Mouse (Mus musculus): Measurements from ENCODE around the gene Cep41. TPM values are rescaled to one million over a fixed set of nuclear protein-coding genes. Genes with fewer than 3 reads are reported as not detected.

The Cep41 gene
- total RNA-seq, 2 experiments from 2014 or later = 6.1 to 9.6 TPM

DNA sequence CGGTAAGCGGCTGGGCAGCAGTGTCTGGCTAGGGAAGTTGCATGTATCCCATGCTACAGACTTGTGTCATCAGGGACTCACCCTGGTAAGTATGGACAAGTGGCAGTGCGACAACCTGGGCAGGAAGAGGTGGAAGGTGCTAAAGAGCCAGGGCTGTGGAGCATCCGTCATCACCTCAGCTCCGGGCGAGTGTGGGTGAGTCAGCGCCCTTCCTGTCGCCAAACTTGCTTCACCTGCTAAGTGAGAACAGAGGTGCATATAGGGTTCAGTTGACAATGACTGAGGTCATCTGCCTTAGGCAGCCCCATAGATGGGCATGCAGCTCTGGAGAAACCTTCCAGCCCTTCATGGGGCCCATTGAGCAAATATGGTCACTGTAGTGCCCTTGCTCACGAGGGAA is 68.8 kb downstream of the Cep41 start:
- DNase-seq = no peak

DNA sequence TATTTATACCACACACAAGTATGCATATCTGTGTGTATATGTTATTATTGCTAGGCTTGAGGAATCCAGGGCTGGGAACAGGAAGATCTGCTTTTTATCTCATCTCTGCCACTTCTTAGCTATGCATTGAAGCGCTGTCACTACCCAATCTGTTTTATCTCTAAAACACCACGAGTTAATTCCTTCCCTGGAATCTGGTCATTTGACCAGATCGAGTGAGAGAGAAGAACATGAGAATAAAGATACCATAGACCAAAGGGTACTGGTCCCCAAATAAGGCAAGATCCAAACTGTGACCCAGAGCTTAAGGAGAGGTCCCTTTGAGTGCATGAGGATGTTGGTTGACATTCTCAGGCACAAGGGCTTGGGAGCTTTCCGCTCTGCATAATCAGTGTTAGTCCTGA is 71.6 kb downstream of the Cep41 start:
- no peak for DNase-seq

- DNase-seq = no peak
Measured at GRCm38 (mm10) chr6:30620994-30621393, 72.6 kb downstream of the Cep41 start.

- DNase-seq = no peak
Measured at GRCm38 (mm10) chr6:30620591-30620990, 73.0 kb downstream of the Cep41 start.

DNA sequence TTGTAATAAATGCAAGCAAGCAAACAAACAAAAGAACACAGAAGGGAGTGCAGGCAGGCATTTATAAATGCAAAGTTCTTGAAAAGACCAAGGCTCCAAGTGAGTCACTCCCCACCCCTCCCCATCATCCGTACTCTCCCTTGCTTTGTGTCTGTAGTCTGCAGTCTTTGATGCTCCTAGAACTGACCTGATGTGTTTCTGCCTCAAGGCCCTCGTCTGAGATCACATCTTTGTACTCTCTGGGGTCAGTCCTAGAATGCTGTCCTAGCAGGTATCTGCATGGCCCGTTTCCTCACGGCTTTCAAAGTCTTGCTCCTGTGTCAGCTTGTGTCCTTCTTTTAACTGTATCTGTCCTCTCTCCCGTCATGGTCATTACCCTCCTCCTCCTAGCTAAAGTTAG is 73.9 kb downstream of the Cep41 start:
- DNase-seq = peak; percentile 31 to 48

DNA sequence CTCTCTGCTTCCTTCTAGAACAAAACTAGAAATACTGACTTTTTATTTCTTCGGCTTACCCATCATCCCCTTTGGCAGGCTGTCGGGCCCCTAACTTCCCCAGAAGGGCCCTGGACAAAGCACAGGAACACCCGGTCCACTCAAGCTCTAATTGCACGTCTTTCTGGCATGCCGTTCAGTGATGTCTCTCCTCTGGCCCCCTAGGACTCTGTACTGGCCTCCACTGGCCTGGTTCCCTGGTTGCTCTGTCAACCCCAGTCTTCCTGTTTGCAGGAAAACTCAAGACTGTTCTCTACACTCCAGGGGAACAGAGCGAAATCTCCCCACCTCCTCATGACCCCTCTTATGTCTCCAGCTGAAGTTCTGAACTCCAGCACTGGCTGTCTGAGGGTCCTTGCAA is 74.8 kb downstream of the Cep41 start:
- no peak for DNase-seq

- DNase-seq = no peak
Measured at GRCm38 (mm10) chr6:30617959-30618590, 75.5 kb downstream of the Cep41 start.

GRCm38 (mm10) chr6:30617020-30617958 is 76.3 kb downstream of the Cep41 start:
- DNase-seq = peak; percentile 56 to 72

- DNase-seq = no peak
Measured at GRCm38 (mm10) chr6:30616491-30616941, 77.0 kb downstream of the Cep41 start.

- DNase-seq = no peak
Measured at GRCm38 (mm10) chr6:30615741-30616140, 77.8 kb downstream of the Cep41 start.

DNA sequence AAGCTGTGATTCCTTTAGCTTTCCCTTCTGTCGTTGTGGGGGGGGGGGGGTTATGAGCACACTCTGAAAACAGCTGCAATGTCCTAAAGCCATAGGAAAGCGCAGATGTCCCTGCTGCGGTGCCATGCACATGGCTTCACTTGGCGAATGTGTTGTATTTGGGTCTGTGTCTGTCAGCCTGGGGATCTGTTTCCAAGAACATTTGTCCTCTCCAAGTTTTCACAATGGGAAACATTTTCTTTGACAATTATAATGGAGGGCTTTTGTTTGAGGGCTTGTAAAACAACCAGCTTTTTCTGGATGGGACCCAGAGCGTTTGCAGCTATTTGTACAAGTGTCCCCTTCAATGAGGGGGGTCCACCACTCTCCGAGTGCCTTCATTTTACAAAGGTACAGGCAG is 79.3 kb downstream of the Cep41 start:
- no peak for DNase-seq

DNA sequence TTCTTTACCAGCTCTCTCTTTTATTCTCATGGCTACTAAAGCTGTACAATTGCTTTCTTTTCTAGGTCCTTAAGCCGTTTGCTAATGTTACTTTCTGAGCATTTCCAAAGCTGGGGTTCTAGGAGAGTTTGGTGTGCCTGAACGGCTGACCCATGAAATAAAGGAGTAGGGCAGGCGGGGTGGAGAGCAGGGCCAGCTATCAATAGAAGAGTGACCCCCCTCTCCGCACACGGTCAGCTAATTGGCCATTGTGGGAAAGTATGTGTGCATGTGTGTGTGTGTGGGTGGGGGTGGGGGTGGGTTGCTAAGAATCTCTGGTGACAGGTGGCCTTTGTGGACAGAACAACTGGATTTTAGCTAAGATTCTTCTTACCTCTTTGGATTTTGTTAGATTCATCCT is 82.3 kb downstream of the Cep41 start:
- no peak for DNase-seq

DNA sequence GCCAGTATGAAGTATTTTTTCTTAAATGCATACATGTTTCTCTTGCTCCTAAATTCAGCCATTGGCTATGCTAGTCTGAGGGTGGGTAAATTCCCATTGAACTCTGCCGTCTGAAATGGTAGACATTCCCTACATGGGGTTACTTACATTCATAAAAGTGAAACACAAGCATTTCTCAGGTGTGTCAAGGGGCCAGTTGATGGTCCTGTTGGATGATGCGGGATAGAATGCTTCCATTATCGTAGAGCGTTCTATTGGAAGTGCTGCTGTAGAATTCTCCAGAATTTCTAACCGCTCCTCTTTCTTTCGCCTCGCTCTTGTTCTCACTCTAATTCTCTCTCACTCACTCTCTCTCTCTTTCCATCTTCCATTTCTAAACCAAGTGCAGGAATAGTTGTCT is 82.8 kb downstream of the Cep41 start, which contains the start of gene Cpa5:
TSS of gene Cpa5 (plus strand) at position 301 of the 400 bp plus-strand sequence.
- DNase-seq = no peak

DNA sequence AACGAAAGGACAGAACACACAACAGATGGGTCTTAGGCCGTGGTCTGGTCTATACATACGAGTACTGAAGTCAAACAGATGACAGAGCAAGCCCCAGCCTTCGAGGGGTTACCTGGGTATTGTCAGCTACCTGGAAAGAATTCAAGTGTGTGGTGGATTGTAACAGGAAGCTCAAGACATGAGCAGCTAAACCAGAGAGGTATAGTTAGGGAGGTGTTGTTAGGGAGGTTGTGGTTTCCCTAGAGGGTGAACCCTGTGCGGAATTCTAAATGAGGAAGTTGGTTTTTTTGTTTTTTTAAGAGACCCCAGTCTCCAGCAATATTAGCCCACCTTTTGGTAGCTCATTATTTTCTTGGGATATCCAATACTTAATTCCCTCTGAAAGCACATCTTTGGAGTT is 87.9 kb downstream of the Cep41 start:
- DNase-seq = no peak

DNA sequence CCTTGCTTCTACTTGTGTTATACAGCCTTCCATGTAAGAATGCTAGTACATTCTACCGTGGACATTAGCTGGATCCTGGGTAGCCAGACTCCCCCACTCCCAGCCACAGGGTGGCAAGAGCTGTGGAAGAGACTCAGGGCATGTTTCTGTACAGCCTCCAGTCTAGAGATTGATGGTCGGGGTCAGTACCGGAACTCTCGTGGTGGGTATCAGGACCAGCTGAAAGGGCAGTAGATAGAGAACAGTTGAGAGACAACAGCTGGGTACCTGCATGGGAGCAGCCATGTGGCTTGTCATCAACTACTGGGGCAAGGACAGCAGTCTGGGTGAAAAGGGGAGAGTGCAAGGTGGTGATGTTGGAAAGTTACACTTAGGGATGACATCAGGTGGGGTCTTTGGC is 88.4 kb downstream of the Cep41 start:
- no peak for DNase-seq

GRCm38 (mm10) chr6:30604342-30604867 is 89.1 kb downstream of the Cep41 start:
- no peak for DNase-seq

Small RNA genes lying within 50 kb of the gene (microRNA-seq; reads per million reads assigned to microRNA genes)
- gene Mir335 = 6,072 reads per million, percentile 92 among the genes with 10 or more reads in this experiment

Other genes with a start within 250 kb of the Cep41 start
- 10 to 100 TPM; 23.3 to 27.3 TPM for gene Tmem209, start 184.0 kb downstream of the Cep41 start, total RNA-seq (2021)
- gene Ssmem1, start 183.9 kb downstream of the Cep41 start, total RNA-seq (2021) = under 1 TPM in 1 of 2 experiments, not detected in 1; 0.23 TPM
- under 1 TPM; 0.56 to 0.66 TPM for gene Cpa2, start 152.2 kb downstream of the Cep41 start, total RNA-seq (2021)
- 1 to 10 TPM; 1.1 to 1.2 TPM for gene Cpa4, start 125.4 kb downstream of the Cep41 start, total RNA-seq (2021)
- gene Cpa5, start 82.7 kb downstream of the Cep41 start, total RNA-seq (2021) = not detected
- not detected for gene Cpa1, start 54.5 kb downstream of the Cep41 start, total RNA-seq (2021)
- gene Mest, start 29.8 kb upstream of the Cep41 start, total RNA-seq (2021) = 10 to 100 TPM; 54.1 to 68.9 TPM
- 10 to 100 TPM; 60.7 to 91.3 TPM for gene Copg2, start 203.0 kb upstream of the Cep41 start, total RNA-seq (2021)
- not detected for gene Tsga13, start 221.8 kb upstream of the Cep41 start, total RNA-seq (2021)